Mouse (Mus musculus): ENCODE results near the gene Zcchc8. TPM values are rescaled to one million over a fixed set of nuclear protein-coding genes. Genes with fewer than 3 reads are reported as not detected.

Zcchc8 gene
- polyA plus RNA-seq (2015; fragmentation: Nextera tagmentation; extraction: Ambion mirVana) = 33.6 and 33.9 TPM in 2 replicates

GRCm38 (mm10) chr5:123720328-123721311 is at the start of gene Zcchc8:
Gene Zcchc8 (minus strand): TSS chr5:123721100.

GRCm38 (mm10) chr5:123749065-123750064 is 28.5 kb upstream of the Zcchc8 start, which contains the start of the genes Rsrc2 and Kntc1:
Gene Rsrc2 (minus strand): TSS chr5:123749414.
Gene Kntc1 (plus strand): TSS chr5:123749716.

GRCm38 (mm10) chr5:123684221-123685144 is 36.4 kb downstream of the Zcchc8 start, which contains the start of gene Clip1:
Gene Clip1 (minus strand): TSS chr5:123684618.

Other genes with a start within 250 kb of the Zcchc8 start
- not detected in 2 replicates for gene Lrrc43, start 231.8 kb downstream of the Zcchc8 start, polyA plus RNA-seq (2015; fragmentation: Nextera tagmentation; extraction: Ambion mirVana)
- not detected in 2 replicates for gene Il31, start 231.6 kb downstream of the Zcchc8 start, polyA plus RNA-seq (2015; fragmentation: Nextera tagmentation; extraction: Ambion mirVana)
- gene B3gnt4, start 210.6 kb downstream of the Zcchc8 start, polyA plus RNA-seq (2015; fragmentation: Nextera tagmentation; extraction: Ambion mirVana) = 0.10 TPM in 2 replicates
- gene Diablo, start 196.9 kb downstream of the Zcchc8 start, polyA plus RNA-seq (2015; fragmentation: Nextera tagmentation; extraction: Ambion mirVana) = 71.7 and 77.1 TPM in 2 replicates
- gene Gm49027, start 195.6 kb downstream of the Zcchc8 start, polyA plus RNA-seq (2015; fragmentation: Nextera tagmentation; extraction: Ambion mirVana) = not detected in 2 replicates
- 17.9 and 18.5 TPM in 2 replicates for gene Vps33a, start 148.1 kb downstream of the Zcchc8 start, polyA plus RNA-seq (2015; fragmentation: Nextera tagmentation; extraction: Ambion mirVana)
- 45.1 and 46.2 TPM in 2 replicates for gene Clip1, start 36.5 kb downstream of the Zcchc8 start, polyA plus RNA-seq (2015; fragmentation: Nextera tagmentation; extraction: Ambion mirVana)
- gene Rsrc2, start 28.3 kb upstream of the Zcchc8 start, polyA plus RNA-seq (2015; fragmentation: Nextera tagmentation; extraction: Ambion mirVana) = 71.3 and 79.7 TPM in 2 replicates
- gene Kntc1, start 28.6 kb upstream of the Zcchc8 start, polyA plus RNA-seq (2015; fragmentation: Nextera tagmentation; extraction: Ambion mirVana) = 4.9 and 6.2 TPM in 2 replicates
- 2.0 and 14.0 TPM in 2 replicates for gene Hcar2, start 144.4 kb upstream of the Zcchc8 start, polyA plus RNA-seq (2015; fragmentation: Nextera tagmentation; extraction: Ambion mirVana)
- gene Hcar1, start 158.9 kb upstream of the Zcchc8 start, polyA plus RNA-seq (2015; fragmentation: Nextera tagmentation; extraction: Ambion mirVana) = 0.99 and 6.7 TPM in 2 replicates
- gene Denr, start 186.1 kb upstream of the Zcchc8 start, polyA plus RNA-seq (2015; fragmentation: Nextera tagmentation; extraction: Ambion mirVana) = 102 and 133 TPM in 2 replicates
- gene Gm43518, start 206.3 kb upstream of the Zcchc8 start, polyA plus RNA-seq (2015; fragmentation: Nextera tagmentation; extraction: Ambion mirVana) = 0.66 and 1.0 TPM in 2 replicates
- 5.2 and 5.5 TPM in 2 replicates for gene Ccdc62, start 209.6 kb upstream of the Zcchc8 start, polyA plus RNA-seq (2015; fragmentation: Nextera tagmentation; extraction: Ambion mirVana)

Measured in skeletal muscle tissue, postnatal 0 days (tissue).